Mouse (Mus musculus): ENCODE data around the gene C1ql3.

C1ql3 gene

DNA sequence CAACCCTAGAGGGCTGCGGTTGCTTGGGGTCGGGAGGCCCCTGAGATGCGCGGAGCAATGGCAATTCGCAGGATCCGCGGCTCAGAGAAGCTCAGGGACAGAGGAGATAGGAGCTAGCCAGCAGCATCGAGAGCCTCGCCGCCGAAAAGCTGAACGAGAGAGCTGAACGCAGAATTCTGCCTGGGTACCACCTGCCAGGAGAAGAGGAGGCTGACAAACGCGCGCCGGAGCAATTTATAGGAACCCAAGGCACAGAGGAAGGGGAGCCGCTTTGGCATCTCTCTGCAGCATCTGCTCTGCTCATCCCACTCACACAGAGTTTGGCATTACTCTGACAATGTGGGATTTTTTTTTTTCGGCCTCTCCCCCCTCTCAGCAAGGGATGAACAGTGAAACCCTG, at the start of gene C1ql3:
TSS of gene C1ql3 (minus strand) at position 335 of the 400 bp plus-strand sequence.
- DNase-seq, result peak; percentile 59

DNA sequence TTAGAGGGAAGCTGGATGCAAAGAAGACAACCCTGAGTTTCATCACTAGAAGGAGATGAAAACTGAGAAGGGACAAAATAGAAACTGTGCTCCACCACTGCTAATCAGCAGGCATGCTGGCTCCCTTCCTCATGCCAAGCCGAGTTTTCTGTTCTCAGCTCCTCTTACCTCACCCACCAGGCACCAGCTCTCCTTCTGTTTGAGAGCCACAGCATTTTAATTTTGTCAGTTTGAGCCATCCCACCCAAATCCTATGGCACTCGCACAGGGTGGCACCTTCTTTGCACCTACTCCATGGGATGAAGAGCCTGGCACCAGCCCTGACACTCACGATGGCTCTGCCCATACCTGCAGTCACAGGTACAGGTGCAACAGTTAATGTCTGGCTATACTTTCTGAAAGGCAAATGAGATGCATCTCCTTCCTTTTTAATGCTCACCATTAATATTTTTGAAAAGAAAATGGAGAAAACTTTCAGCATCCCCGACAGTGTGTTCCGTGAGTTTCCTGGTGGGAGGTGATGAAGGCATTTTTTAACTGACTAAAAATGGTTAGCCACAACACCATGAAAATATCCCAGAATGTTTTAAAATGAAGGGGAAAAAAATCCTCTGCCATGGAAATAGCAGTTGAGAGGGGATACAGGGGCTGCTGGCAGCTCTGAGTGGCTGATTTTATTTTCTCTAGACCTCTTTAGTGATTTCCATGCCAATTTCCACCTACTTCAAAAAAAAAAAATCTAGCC, 49.0 kb upstream of the C1ql3 start:
- no peak for DNase-seq

DNA sequence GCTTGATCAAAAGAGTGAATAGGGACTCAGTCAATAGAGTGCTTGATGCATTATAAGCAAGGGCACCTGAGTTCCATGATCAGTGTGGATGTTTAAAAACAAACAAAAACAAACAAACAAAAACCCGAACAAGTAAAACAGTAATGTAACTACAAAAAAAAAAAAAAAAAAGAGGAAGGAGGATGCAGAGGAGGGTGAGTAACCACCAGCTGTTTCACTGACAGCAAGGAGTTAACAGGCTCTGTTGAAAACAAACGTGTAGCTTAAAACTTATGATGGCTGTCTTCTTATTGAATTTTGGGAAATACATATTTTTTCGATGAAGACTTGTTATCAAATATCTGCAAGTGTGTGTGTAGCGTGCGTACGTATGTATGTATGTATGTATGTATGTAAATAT, 37.0 kb upstream of the C1ql3 start:
- no peak for DNase-seq

DNA sequence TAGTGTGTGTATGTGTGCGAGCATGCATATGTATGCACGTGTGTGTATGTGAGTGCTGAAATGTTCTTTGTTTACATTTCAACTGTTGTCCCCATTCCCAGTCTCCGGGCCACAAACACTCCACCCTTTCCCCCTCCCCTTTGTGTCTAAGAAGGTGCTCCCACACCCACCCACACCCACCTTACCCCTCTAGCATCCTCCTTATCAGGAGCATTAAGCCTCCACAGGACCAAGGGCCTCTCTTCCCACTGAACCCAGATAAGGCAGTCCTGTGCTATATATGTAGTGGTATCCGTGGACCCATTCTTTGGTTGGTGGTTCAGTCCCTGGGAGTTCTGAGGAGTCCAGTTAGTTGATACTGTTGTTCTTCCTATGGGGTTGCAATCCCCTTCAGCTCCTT, 32.9 kb upstream of the C1ql3 start:
- DNase-seq, result no peak

DNA sequence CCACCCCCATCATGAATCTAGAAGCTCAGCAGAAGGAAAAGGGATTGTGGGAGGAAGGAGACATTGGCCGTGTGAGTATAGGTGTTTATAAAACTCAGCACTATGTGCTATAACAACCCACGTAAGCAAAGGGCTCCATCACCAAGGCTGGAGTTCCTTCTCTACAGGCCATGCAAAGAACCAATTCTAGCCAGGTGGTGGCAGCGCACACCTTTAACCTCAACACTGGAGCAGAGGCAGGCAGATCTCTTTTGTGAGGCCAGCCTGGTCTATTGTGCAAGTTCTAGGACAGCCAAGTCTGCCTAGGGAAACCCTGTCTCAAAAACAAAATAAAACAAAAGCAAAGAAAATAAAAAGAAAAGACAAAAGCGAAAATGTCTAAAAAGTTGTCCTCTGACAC, 28.2 kb upstream of the C1ql3 start:
- no peak for DNase-seq

DNA sequence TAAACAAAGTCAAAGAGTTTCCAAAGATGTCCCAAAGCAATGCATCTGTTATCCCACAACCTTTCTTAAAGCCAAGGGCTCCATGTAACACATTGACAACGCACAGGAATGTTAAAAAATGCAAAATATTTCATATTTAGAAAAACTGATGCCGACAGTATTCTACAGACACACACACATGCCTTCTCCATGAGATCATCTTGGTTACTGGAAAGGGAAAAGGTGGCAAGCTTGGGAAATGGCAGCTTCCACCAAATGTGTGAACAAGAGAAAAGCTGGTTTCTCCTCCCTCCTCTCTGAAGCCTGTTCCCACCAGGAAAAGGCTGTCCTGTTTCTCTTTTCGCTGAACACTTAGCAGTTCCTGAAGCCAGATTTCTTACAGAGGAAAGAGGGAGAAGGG, 27.2 kb upstream of the C1ql3 start:
- no peak for DNase-seq

DNA sequence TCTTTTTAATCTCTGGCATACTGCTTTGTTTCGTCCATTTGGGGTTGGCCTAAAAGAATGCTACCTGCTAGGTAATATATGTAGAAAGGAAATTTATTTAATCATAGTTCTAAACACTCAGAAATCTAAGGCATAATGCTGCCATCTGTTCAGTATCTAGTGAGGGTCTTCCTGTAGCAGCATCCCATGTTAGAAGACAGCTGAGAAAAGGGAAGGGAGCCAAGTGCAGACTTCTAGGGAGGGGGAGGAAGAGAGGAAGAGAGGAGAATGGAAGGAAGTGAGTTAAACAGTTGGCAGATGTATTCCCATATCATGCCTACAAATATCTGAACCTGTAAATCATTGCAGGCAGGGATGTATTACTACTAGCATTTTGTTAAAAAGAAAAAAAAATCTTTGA, 7.3 kb upstream of the C1ql3 start:
- no peak for DNase-seq

DNA sequence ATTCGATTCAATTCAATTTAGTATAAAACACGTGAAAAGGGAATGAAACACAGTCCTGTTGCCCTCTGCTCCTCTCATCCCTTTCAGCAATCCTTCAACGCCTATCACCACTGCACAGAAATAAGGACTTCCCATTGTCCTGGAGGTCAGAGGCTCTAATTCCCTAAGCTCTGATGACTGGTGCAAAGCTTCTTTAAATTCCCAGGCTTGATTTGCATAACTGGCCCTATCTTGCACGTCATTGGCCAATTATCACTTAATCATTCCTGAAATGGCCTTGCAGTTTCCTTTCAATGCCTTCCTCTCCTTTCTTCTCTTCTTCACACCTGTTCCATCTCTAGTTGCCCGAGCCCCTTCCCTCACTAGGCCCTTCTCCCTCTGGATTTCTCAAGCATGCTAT, 6.8 kb upstream of the C1ql3 start:
- DNase-seq, result no peak

DNA sequence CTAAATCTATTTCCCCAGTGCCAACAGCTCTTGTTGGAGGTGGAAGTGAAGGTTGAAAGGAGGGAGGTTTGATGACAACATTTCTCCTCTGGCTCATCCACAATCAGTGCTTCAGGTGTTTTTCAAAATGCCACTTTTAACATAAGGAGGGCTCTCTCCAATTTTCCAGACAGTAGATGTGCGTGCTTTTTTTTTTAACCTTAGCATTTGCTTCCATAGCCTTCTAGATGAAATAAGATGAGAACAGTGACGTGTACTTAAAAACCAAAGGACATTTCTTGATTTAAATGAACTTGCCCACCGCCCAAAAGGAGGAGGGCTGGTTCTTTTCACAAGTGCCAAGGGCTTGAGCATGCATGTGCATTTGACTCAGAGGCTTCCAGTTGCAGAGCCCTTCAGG, 367 bp upstream of the C1ql3 start:
- no peak for DNase-seq

DNA sequence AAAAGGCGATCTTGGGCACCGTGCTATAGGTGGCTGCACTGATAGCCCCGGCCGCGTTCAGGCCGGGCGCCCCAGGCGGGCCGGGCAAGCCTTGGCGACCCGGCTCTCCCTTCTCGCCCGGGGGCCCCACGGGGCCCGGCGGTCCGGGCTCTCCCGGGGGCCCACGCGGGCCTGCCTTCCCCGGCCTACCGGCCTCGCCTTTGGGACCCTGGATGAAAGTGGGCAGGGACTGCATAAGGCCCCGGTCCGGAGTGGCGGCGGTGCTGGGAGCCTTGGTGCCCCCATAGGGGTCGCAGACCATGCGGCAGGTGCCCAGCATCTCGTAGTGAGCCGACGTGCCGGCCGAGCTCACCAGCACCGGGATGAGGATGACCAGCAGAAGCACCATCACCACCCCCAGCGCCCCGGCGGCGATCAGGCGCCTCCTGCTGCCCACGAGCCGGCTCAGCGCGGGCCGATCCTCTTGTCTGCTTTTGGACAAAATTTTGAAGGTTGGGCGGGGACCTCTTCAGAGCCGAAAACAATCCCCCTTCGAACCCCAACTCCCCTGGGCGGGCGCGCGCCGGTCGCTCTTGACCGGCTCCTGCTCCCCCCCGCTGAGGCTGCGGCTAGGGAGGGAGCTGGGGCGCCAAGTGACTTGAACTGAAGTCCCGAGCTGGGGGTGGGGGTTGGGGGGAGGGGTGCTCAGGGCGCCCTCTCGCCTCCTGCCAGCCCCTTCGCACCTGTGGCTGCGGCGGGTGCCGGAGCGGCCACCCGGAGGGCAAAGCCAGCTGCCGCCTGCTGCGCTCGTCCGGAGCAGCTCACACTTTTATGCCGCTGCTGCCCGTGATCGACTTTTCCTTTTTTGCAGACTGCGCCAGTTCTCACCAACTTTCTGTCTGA, 905 bp downstream of the C1ql3 start:
- peak; percentile 54 for DNase-seq

DNA sequence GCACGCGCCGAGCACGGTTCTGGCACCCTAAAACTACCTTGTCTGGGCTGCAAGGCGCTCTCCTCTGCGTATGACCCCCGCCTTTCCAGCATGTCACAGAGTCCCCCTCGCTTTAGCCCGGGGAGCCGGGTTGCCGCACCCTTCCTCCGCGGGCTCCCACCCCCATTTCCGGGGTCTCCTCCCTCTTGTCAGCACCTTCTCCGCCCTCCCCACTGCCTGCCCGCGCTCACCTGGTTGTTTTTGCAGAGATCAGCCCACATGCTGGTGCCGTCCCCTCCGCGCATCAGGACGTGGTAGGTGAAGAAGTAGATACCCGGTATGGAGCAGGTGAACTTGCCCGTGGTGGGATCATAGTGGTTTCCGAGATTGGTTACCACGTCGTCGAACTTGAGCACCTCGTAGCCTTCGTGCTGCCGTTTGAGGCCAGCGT, 1.6 kb downstream of the C1ql3 start:
- DNase-seq, result peak; percentile 15

DNA sequence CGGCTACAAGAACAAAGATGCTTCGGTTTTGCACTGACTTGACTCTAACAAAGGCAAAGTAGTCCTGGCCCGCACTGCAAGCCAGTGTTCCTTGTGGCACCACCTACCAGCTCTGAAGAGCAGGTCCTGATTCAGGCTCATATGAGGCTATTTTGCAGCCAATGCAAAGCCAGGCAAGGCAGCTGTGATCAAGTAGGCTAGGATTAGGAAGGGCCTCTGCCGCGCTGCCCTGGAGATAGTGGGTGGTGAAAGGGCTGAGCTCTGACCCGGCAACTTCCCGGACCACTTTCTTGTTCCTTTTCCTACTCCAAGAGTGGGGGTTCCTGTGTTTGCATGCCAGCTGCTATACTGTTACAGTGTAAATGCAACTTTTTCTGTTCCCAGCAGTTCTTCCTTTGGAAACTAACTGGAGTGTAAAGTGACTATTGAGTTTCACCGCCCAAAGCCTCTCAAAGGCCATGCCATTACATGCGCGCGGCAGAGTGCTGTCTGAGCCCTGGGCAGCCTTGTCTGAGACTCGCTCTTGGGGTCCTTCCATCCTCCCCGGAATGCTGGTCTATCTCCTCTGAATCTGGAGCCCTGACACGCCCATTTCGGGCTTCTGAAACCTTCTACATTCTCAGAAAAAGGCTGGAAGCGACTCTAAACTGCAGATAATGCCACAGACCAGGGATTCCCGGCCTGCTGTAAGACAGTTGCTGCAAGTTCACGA, 2.2 kb downstream of the C1ql3 start:
- peak; percentile 10 for DNase-seq

DNA sequence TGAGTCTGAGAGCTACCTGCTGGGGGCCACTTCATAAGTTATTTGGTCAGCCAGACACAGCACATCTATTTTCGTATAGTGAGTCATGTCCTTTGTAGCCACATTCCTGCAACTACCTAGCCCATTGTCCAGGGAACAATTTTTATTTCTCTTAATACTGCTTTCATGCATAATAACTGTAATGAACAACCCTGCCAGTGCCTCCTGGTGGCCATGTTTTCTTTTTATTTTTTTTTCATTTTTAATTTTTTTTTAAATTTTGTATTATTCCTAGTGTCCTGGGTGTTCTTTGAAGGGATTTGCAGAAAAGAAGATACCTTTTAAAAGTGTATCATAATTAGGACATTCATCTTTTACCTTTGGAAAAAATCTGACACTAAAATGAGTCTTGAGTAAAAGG, 3.2 kb downstream of the C1ql3 start:
- no peak for DNase-seq

DNA sequence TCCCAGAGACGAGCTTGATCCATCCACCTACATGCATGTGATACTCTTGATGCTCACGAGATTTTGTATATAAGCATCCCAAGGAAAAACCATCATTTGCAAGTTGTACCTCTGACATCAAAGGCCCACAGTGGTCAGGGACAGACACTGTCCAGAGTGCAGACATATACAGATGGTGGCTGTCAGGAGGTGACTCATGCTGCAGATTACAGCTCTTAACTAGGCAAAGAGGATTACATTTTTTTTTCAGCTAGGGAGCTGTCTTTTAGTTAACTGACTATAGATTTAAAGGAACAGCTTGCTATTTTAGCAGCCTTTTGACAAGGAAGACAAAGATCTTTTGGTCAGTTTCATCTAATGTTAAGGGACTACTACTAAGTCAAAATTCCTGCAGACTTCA, 11.6 kb downstream of the C1ql3 start:
- no peak for DNase-seq

DNA sequence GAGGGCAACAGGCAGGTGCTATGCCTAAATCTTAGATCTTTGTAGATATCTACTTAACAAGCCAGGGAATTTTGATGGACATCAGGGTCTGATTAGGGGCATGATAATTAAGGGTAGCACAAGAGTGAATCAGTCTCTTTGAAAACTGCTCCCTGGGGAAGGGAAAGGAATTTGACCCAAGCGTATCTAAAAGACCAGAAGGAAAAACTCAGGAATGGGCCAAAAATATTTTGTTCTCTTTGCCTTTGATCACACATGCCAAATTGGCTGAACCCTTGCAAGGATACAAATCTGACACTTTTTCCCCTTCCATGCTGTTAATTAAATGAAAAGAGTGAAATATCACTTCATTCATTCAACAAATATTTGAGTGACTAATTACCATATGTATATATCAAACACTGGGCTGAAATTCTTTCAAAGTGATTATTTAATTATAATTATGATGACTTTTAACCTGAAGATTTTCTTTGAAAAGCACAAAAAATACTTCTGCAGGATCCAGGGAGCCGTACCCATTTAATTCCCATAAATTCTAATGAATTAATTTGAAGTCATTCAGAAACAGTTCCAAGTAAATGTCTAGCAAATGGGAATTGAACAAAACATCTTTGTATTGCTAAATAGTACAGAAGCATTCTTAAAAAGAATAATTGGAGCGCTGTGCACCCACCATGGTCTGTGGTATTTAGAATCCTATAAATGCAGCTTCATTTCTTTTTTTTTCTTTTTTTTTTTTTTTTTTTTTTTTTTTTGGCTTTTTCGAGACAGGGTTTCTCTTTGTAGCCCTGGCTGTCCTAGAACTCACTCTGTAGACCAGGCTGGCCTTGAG, 26.5 kb downstream of the C1ql3 start:
- DNase-seq, result no peak

DNA sequence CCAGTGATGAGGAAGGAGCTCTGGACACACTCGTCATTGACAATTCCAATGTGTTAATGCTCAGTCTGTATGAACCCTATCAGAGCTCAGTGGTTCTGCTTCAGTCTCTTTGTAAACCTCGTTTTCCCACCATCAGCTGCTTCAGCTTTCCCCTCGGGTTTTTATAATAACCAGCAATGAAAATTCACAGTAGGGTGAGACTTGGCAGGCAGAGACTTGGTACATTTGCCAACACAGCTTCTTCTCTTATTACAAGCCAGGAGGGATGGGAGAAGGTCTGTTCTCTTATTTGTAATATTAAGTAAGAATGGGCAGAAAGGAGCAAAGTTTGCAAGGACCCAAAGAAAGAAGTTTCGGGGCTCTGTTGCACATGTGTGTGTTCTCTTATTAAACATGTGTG, 32.8 kb downstream of the C1ql3 start:
- DNase-seq, result no peak

DNA sequence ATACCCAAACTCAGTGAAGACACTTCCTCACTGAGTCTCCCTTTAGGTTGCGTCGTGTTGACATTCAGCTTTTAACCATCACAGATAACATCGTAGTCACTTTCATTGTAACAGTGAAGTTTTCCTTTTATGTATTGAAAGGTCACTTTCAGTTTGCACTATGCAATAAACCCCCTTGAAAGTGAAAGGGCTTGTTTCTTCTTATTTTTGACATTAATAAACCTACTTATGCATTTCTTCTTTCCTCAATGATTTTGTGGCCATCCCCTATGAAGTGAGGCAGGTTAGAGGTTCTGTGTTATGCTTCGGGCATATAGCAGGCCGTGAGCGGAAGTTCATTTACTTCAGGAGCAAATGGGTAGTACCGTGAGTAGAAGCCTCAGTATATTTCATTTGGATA, 34.2 kb downstream of the C1ql3 start:
- DNase-seq, result no peak

DNA sequence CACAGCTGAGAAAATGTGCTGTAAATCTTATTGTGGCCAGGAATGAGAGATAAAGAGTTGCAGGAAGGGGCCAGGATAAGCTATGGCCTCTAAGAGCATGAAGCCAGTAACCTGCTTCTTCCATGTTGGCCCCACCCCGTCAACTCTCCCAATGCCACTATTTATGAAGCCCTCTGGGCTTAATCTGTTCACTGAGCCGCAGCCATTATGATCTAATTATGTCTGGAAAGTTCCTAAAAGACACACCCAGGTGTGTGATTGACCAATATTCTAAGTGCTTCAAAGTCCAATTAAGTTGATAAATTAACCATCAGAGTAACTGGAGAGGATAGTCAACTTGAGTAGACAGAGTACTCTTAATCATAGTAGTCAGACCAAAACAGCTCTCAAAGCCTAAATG, 37.9 kb downstream of the C1ql3 start:
- no peak for DNase-seq

DNA sequence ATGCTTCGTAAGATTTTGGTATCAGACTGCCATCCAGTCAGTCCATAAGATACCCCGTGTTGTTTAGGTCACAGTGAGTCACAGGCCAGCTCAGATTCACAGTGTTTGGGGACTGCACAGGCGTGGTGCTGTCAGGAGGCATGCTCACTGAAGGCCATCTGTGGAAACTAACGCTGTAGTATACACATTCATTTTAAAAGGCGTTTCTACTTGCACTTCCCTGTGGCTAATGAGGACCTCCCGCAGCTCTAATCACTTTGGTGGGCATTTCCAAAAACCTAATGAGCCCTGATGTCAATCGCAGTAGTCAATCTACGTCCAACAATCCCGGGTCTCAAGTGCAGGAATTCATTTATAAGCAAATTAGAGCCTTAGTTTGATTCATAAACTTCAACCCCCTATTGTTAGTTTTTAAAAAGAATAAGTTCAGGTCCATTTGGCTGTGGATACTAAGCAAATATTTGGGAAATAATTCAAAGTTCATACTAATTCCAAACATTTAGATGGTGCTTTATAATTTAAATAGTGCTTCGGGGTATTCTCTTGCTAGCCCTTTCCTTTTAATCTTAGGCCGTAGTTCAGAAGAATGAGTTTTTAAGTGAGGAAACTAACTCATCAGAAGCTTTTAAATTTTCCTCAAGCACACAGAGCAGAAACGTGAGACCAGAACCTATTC, 41.4 kb downstream of the C1ql3 start:
- no peak for DNase-seq

DNA sequence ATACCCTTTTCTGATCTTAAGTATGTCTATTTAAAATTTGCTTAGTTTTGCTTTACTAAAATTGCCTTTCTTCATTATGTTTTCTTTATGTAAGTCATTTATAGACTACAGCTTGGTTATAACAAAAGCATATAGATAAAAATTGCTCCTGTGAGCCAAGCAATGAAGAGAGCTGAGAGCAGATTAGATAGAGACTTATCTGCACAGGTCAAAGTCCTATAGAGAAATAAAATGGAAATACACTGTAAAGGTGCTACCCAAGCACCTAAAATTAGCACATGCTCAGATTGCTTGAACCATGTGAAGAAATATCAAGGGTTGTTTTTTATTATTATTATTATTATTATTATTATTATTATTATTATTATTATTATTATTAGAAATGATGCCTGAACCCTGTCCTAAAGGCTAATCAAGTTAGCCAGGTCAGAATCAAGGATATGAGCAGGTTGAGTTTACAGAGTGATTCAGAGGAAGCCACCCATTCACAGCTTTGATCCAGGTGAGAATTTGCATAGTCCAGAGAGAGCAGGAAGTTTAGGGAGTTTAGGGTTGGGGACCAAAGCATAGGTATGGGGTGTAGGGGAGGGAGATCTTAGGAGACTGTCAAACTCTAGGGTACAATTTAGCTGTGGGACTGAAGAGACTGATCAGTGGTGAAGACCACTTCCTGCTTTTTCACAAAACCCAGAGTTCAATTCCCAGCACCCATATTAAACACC, 54.7 kb downstream of the C1ql3 start:
- DNase-seq, result no peak
